Mouse (Mus musculus) ES-Bruce4 (cell line): ENCODE results near the gene Tmsb10.

ENCODE experiments used
- CTCF ChIP-seq: IDR thresholded peaks from one replicate; pipeline ENCODE4 v1.8.1; 2011; ENCODE audit warnings: low read depth, low read length
- POLR2A ChIP-seq: IDR thresholded peaks from one replicate; pipeline ENCODE4 v1.8.1; 2011; ENCODE audit warnings: low read length; ENCODE audit not compliant: insufficient read depth

GRCm38 (mm10) chr6:72957093-72957435 lies 1.5 kb downstream of the Tmsb10 start:
- TF ChIP-seq CTCF (no peak), POLR2A (no peak)
